In the genomic region with DNA sequence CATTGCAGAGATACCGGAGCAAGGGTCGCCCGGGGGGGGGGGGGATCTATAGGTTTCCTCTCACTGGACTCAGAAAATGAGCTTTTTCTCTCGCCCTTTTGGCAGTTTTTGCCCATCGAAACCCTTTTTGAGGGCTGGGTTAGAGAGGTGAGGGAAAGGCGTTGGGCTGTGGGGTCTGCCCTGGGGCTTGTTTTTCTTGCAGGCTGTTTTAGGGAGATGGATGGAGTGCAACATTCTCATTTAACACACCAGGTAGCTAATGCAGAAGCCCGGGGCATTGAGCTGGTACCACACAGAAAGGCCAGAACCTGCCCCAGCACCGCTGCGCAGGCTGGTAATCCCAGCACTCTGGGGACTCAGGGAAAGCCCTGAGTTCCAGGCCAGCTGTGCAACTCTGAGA, we compare ENCODE assay signal across 8 mouse cellular contexts. TPM values are rescaled to one million over a fixed set of nuclear protein-coding genes. Genes with fewer than 3 reads are reported as not detected.
A peak's percentile ranks its signal among the peaks of the same experiment; 100 is the strongest.
DNase-seq lines count a peak whose midpoint lies in the region; ATAC-seq and TF ChIP-seq lines count a peak whose summit lies in the region.

No protein-coding gene starts in this region.

- H3K36me3 ChIP-seq in liver, adult 2 months (ENCODE audit: control insufficient read depth, insufficient read depth, low read length): peaks cover 12% of the 10 kb centered on the region
- H3K36me3 ChIP-seq in liver, embryonic 12.5 days: peaks cover 6% of the 10 kb centered on the region; the same call in 1 of the 2 replicates

- H3K27ac ChIP-seq in liver, adult 2 months (replicated peaks; ENCODE audit: insufficient read depth, low read depth, low read length): no peak overlapping the region
- peak overlapping the region; percentile 45 for H3K27ac ChIP-seq in liver, embryonic 12.5 days

- no peaks in the 10 kb centered on the region for H3K79me2 ChIP-seq in liver, adult 2 months (ENCODE audit: control insufficient read depth, insufficient read depth, low read length)

- WGBS in liver, adult 2 months: 25% methylated on average over 9 of the region's 9 CpGs
- WGBS in liver, embryonic 12.5 days (ENCODE audit: insufficient replicate concordance): 30% methylated on average over 9 of the region's 9 CpGs

- H3K4me3 ChIP-seq in liver, adult 2 months (ENCODE audit: insufficient read depth, low read depth, low read length): peak overlapping the region; percentile 16
- peak overlapping the region; percentile 64 for H3K4me3 ChIP-seq in liver, embryonic 12.5 days

- no peak for ATAC-seq in liver, embryonic 12.5 days

- H3K9ac ChIP-seq in liver, adult 2 months (ENCODE audit: low read depth, low read length): no peak overlapping the region
- H3K9ac ChIP-seq in liver, embryonic 12.5 days: peak overlapping the region; percentile 65; the same call in 1 of the 2 replicates

- H3K4me1 ChIP-seq in liver, adult 2 months (ENCODE audit: control insufficient read depth, insufficient read depth, low read length): no peaks in the 10 kb centered on the region
- 0 out of 2 replicates have a peak, but pooled peaks cover 9% of the 10 kb centered on the region for H3K4me1 ChIP-seq in liver, embryonic 12.5 days

- H3K9me3 ChIP-seq in liver, embryonic 12.5 days (replicated peaks): no peaks in the 10 kb centered on the region

- no peak for TF ChIP-seq CTCF in liver, adult 2 months (IDR thresholded peaks at IDR 0.05; ENCODE audit: low read depth, low read length)

- intact Hi-C loops in heart, postnatal 10 days (cut with DNase I): loop anchor here (5.0 kb wide), 1 partner anchor 175 kb away; a partner anchor contains a TSS

- no peaks in the 10 kb centered on the region for H3K27me3 ChIP-seq in liver, adult 2 months (ENCODE audit: control insufficient read depth, insufficient read depth, low read length)
- H3K27me3 ChIP-seq in liver, embryonic 12.5 days (replicated peaks): peaks cover 43% of the 10 kb centered on the region

- TF ChIP-seq POLR2A in liver, adult 2 months (IDR thresholded peaks at IDR 0.05; ENCODE audit: extremely low read depth, insufficient read depth, low read length): no peak

- no peak for DNase-seq in liver, adult 2 months (ENCODE audit: extremely low read depth, low read depth, low spot score)
- no peak for DNase-seq in liver
- DNase-seq in cerebellum, adult 9-11 months: peak; percentile 46
- peak; percentile 7 to 11 for DNase-seq in heart, postnatal 10 days
- DNase-seq in urinary bladder, adult 2 months (ENCODE audit: low spot score): no peak
- no peak for DNase-seq in thymus, postnatal 14 days
- DNase-seq in adrenal gland, adult 18-20 months (ENCODE audit: low spot score in 2 of 2): no peak

- H3K4me2 ChIP-seq in liver, embryonic 12.5 days: peak overlapping the region; percentile 80

RNA-seq across cellular contexts. Expression of a gene that starts 0.6 kb away (rescaled TPM):
- total RNA-seq in liver, adult 2 months (2014; rRNA removed): 51.4 and 63.2 TPM in 2 replicates
- polyA plus RNA-seq in liver, adult 2 months (2012; rRNA removed): 55.0 and 78.9 TPM in 2 replicates
- total RNA-seq in heart, postnatal 10 days (2021): 100 to 1,000 TPM; 190 to 197 TPM
- 114 and 116 TPM in 2 replicates for polyA plus RNA-seq in liver, embryonic 12.5 days (2016; fragmentation: Nextera tagmentation; extraction: Ambion mirVana)
- polyA plus RNA-seq in urinary bladder, adult 2 months (2012; rRNA removed): 240 and 245 TPM in 2 replicates
- 100 to 1,000 TPM; 245 to 263 TPM for total RNA-seq in adrenal gland, adult 18-20 months (2021)

Comparison
In these comparisons a context has a peak if more than half of its experiments do, and no peak if none do; other contexts are left out.
1. DNase-seq: peak in cerebellum, adult 9-11 months (single experiment) and heart, postnatal 10 days (2 of 2); none in liver, adult 2 months (single experiment), liver (single experiment), urinary bladder, adult 2 months (single experiment), thymus, postnatal 14 days (single experiment) and adrenal gland, adult 18-20 months (0 of 2).